Mouse (Mus musculus): ENCODE measurements around the gene Itgam. TPM values are rescaled to one million over a fixed set of nuclear protein-coding genes. Genes with fewer than 3 reads are reported as not detected.

The Itgam gene
- polyA plus RNA-seq, 1 experiment from 2014 or later: 0.42 TPM

GRCm38 (mm10) chr7:128063211-128063781 lies 856 bp downstream of the Itgam start:
- Histone ChIP-seq H3K4me3 (ENCODE audit: low read depth, low read length) (no peak overlapping the region), H3K36me3 (ENCODE audit: control insufficient read depth, insufficient read depth, low read length) (no peaks in the 10 kb centered on the region), H3K4me1 (replicated peaks; ENCODE audit: control insufficient read depth, insufficient read depth, low read length) (no peaks in the 10 kb centered on the region), H3K4me2 (replicated peaks; ENCODE audit: low read depth, low read length) (no peak overlapping the region), H3K27me3 (ENCODE audit: control insufficient read depth, insufficient read depth, low read length) (no peaks in the 10 kb centered on the region), H3K9ac (ENCODE audit: low read depth, low read length) (no peak overlapping the region), H3K9me3 (ENCODE audit: control insufficient read depth, low read length) (no peaks in the 10 kb centered on the region), H3K27ac (ENCODE audit: low read depth, low read length) (no peak overlapping the region)
- DNase-seq (ENCODE audit: low spot score): no peak
- no peak for ATAC-seq (ENCODE audit: low FRiP score)
- WGBS: 82% methylated on average over 6 of the region's 6 CpGs

- Histone ChIP-seq H3K4me3 (ENCODE audit: low read depth, low read length) (no peak overlapping the region), H3K4me1 (replicated peaks; ENCODE audit: control insufficient read depth, insufficient read depth, low read length) (no peaks in the 10 kb centered on the region), H3K9me3 (ENCODE audit: control insufficient read depth, low read length) (no peaks in the 10 kb centered on the region), H3K36me3 (ENCODE audit: control insufficient read depth, insufficient read depth, low read length) (no peaks in the 10 kb centered on the region), H3K27ac (ENCODE audit: low read depth, low read length) (no peak overlapping the region), H3K4me2 (replicated peaks; ENCODE audit: low read depth, low read length) (no peak overlapping the region), H3K9ac (ENCODE audit: low read depth, low read length) (no peak overlapping the region), H3K27me3 (ENCODE audit: control insufficient read depth, insufficient read depth, low read length) (no peaks in the 10 kb centered on the region)
- ATAC-seq (ENCODE audit: low FRiP score): no peak
- DNase-seq (ENCODE audit: low spot score): no peak
- 92% methylated on average over 5 of the region's 5 CpGs for WGBS
These were observed 3.1 kb downstream of the Itgam start for GRCm38 (mm10) chr7:128065547-128065946.

- H3K36me3 ChIP-seq (ENCODE audit: control insufficient read depth, insufficient read depth, low read length): no peaks in the 10 kb centered on the region
- no peak overlapping the region for H3K4me2 ChIP-seq (replicated peaks; ENCODE audit: low read depth, low read length)
- no peak overlapping the region for H3K9ac ChIP-seq (ENCODE audit: low read depth, low read length)
- H3K27me3 ChIP-seq (ENCODE audit: control insufficient read depth, insufficient read depth, low read length): no peaks in the 10 kb centered on the region
- no peaks in the 10 kb centered on the region for H3K4me1 ChIP-seq (replicated peaks; ENCODE audit: control insufficient read depth, insufficient read depth, low read length)
- H3K4me3 ChIP-seq (ENCODE audit: low read depth, low read length): no peak overlapping the region
- H3K27ac ChIP-seq (ENCODE audit: low read depth, low read length): no peak overlapping the region
- no peaks in the 10 kb centered on the region for H3K9me3 ChIP-seq (ENCODE audit: control insufficient read depth, low read length)
- DNase-seq (ENCODE audit: low spot score) (no peak), ATAC-seq (ENCODE audit: low FRiP score) (no peak)
- WGBS: 58% methylated on average over 3 of the region's 3 CpGs
These were observed 5.4 kb downstream of the Itgam start for GRCm38 (mm10) chr7:128067847-128068246.

GRCm38 (mm10) chr7:128069844-128070243 lies 7.4 kb downstream of the Itgam start:
- 79% methylated on average over 2 of the region's 2 CpGs for WGBS
- ATAC-seq (ENCODE audit: low FRiP score) (no peak), DNase-seq (ENCODE audit: low spot score) (no peak)
- H3K4me2 ChIP-seq (replicated peaks; ENCODE audit: low read depth, low read length): no peak overlapping the region
- H3K36me3 ChIP-seq (ENCODE audit: control insufficient read depth, insufficient read depth, low read length): no peaks in the 10 kb centered on the region
- no peaks in the 10 kb centered on the region for H3K9me3 ChIP-seq (ENCODE audit: control insufficient read depth, low read length)
- no peak overlapping the region for H3K9ac ChIP-seq (ENCODE audit: low read depth, low read length)
- H3K4me1 ChIP-seq (replicated peaks; ENCODE audit: control insufficient read depth, insufficient read depth, low read length): no peaks in the 10 kb centered on the region
- no peak overlapping the region for H3K27ac ChIP-seq (ENCODE audit: low read depth, low read length)
- no peak overlapping the region for H3K4me3 ChIP-seq (ENCODE audit: low read depth, low read length)
- H3K27me3 ChIP-seq (ENCODE audit: control insufficient read depth, insufficient read depth, low read length): no peaks in the 10 kb centered on the region

GRCm38 (mm10) chr7:128071816-128072215 lies 9.4 kb downstream of the Itgam start:
- Histone ChIP-seq H3K4me1 (replicated peaks; ENCODE audit: control insufficient read depth, insufficient read depth, low read length) (no peaks in the 10 kb centered on the region), H3K27ac (ENCODE audit: low read depth, low read length) (no peak overlapping the region), H3K9ac (ENCODE audit: low read depth, low read length) (no peak overlapping the region), H3K9me3 (ENCODE audit: control insufficient read depth, low read length) (no peaks in the 10 kb centered on the region), H3K4me2 (replicated peaks; ENCODE audit: low read depth, low read length) (no peak overlapping the region), H3K4me3 (ENCODE audit: low read depth, low read length) (no peak overlapping the region), H3K27me3 (ENCODE audit: control insufficient read depth, insufficient read depth, low read length) (no peaks in the 10 kb centered on the region), H3K36me3 (ENCODE audit: control insufficient read depth, insufficient read depth, low read length) (no peaks in the 10 kb centered on the region)
- WGBS: 90% methylated on average over 4 of the region's 4 CpGs
- no peak for ATAC-seq (ENCODE audit: low FRiP score)
- no peak for DNase-seq (ENCODE audit: low spot score)

DNA sequence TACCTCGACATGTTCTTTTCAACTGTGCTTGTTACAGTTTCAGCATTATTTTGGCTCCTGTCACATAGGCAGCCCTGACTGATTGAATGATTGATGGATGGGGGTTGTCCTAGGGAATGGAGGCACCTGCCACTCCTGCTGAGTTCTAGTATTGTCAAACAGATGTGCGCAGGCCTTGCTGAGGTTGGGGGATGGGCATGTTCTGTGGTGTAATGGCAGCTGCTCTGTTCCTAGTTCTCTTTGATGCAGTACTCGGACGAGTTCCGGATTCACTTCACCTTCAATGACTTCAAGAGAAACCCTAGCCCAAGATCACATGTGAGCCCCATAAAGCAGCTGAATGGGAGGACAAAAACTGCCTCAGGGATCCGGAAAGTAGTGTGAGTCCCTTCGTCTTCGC lies 17.6 kb downstream of the Itgam start:
- no peak overlapping the region for H3K27ac ChIP-seq (ENCODE audit: low read depth, low read length)
- DNase-seq (ENCODE audit: low spot score) (no peak), ATAC-seq (ENCODE audit: low FRiP score) (no peak)
- H3K4me1 ChIP-seq (replicated peaks; ENCODE audit: control insufficient read depth, insufficient read depth, low read length): no peaks in the 10 kb centered on the region
- no peak overlapping the region for H3K4me3 ChIP-seq (ENCODE audit: low read depth, low read length)
- WGBS: 78% methylated on average over 8 of the region's 8 CpGs
- H3K27me3 ChIP-seq (ENCODE audit: control insufficient read depth, insufficient read depth, low read length): no peaks in the 10 kb centered on the region
- no peaks in the 10 kb centered on the region for H3K36me3 ChIP-seq (ENCODE audit: control insufficient read depth, insufficient read depth, low read length)
- H3K4me2 ChIP-seq (replicated peaks; ENCODE audit: low read depth, low read length): no peak overlapping the region
- H3K9ac ChIP-seq (ENCODE audit: low read depth, low read length): no peak overlapping the region
- H3K9me3 ChIP-seq (ENCODE audit: control insufficient read depth, low read length): no peaks in the 10 kb centered on the region

- no peak overlapping the region for H3K4me2 ChIP-seq (replicated peaks; ENCODE audit: low read depth, low read length)
- H3K9me3 ChIP-seq (ENCODE audit: control insufficient read depth, low read length): no peaks in the 10 kb centered on the region
- ATAC-seq (ENCODE audit: low FRiP score): no peak
- WGBS: 89% methylated on average over 7 of the region's 7 CpGs
- H3K27ac ChIP-seq (ENCODE audit: low read depth, low read length): no peak overlapping the region
- no peak overlapping the region for H3K9ac ChIP-seq (ENCODE audit: low read depth, low read length)
- H3K36me3 ChIP-seq (ENCODE audit: control insufficient read depth, insufficient read depth, low read length): no peaks in the 10 kb centered on the region
- no peaks in the 10 kb centered on the region for H3K27me3 ChIP-seq (ENCODE audit: control insufficient read depth, insufficient read depth, low read length)
- no peak overlapping the region for H3K4me3 ChIP-seq (ENCODE audit: low read depth, low read length)
- DNase-seq (ENCODE audit: low spot score): no peak
- no peaks in the 10 kb centered on the region for H3K4me1 ChIP-seq (replicated peaks; ENCODE audit: control insufficient read depth, insufficient read depth, low read length)
These were observed 26.7 kb downstream of the Itgam start for GRCm38 (mm10) chr7:128089141-128089540.

- Histone ChIP-seq H3K27me3 (ENCODE audit: control insufficient read depth, insufficient read depth, low read length) (no peaks in the 10 kb centered on the region), H3K27ac (ENCODE audit: low read depth, low read length) (no peak overlapping the region), H3K36me3 (ENCODE audit: control insufficient read depth, insufficient read depth, low read length) (no peaks in the 10 kb centered on the region), H3K4me1 (replicated peaks; ENCODE audit: control insufficient read depth, insufficient read depth, low read length) (no peaks in the 10 kb centered on the region), H3K4me3 (ENCODE audit: low read depth, low read length) (no peak overlapping the region), H3K4me2 (replicated peaks; ENCODE audit: low read depth, low read length) (no peak overlapping the region), H3K9ac (ENCODE audit: low read depth, low read length) (no peak overlapping the region), H3K9me3 (ENCODE audit: control insufficient read depth, low read length) (no peaks in the 10 kb centered on the region)
- DNase-seq (ENCODE audit: low spot score) (no peak), ATAC-seq (ENCODE audit: low FRiP score) (no peak)
- 68% methylated on average over 1 of the region's 1 CpGs for WGBS
These were observed 35.7 kb downstream of the Itgam start for GRCm38 (mm10) chr7:128098135-128098534.

GRCm38 (mm10) chr7:128100742-128101357 lies 38.4 kb downstream of the Itgam start:
- Histone ChIP-seq H3K27ac (ENCODE audit: low read depth, low read length) (no peak overlapping the region), H3K9ac (ENCODE audit: low read depth, low read length) (no peak overlapping the region), H3K9me3 (ENCODE audit: control insufficient read depth, low read length) (no peaks in the 10 kb centered on the region), H3K4me3 (ENCODE audit: low read depth, low read length) (no peak overlapping the region), H3K27me3 (ENCODE audit: control insufficient read depth, insufficient read depth, low read length) (no peaks in the 10 kb centered on the region), H3K4me1 (replicated peaks; ENCODE audit: control insufficient read depth, insufficient read depth, low read length) (no peaks in the 10 kb centered on the region), H3K36me3 (ENCODE audit: control insufficient read depth, insufficient read depth, low read length) (no peaks in the 10 kb centered on the region), H3K4me2 (replicated peaks; ENCODE audit: low read depth, low read length) (no peak overlapping the region)
- 71% methylated on average over 2 of the region's 2 CpGs for WGBS
- ATAC-seq (ENCODE audit: low FRiP score): no peak
- no peak for DNase-seq (ENCODE audit: low spot score)
